ENCODE assay signal across 15 mouse cellular contexts in the genomic region with DNA sequence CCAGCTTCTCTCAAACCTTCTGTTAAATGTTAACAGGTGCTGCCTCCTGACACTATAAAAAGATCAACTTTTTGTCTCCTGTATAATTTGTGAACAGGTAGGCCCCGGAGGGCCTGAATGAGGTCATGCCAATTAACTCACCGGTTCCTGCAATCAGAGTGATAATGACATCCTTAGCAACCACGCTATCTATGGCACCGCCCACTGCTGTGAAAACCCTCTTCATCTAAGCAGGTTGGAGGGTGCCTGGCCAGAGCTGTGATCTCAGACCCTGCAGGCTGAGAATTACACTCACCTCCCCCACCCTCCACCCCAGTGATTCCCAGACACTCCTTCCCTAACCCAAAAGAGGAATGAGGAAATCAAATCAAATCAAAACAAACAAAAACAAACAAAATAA.
DNase-seq lines count a peak whose midpoint lies in the region; ATAC-seq and TF ChIP-seq lines count a peak whose summit lies in the region.
"Had no signal": no experiment of that assay in that cellular context is flagged by ENCODE, and none has a peak within 500 bp of the region (broad histone marks: within the 10 kb centered on the region; RNA-seq: fewer than 3 reads in every experiment).

No protein-coding gene starts in this region.

- peaks cover 13% of the 10 kb centered on the region; the same call in 1 of the 2 replicates for H3K4me1 ChIP-seq in kidney, postnatal 0 days (replicated peaks; ENCODE audit: insufficient read depth, low read length)
- H3K4me1 ChIP-seq in embryonic facial prominence, embryonic 10.5 days: peaks cover 36% of the 10 kb centered on the region
- peaks cover 18% of the 10 kb centered on the region for H3K4me1 ChIP-seq in intestine, embryonic 16.5 days (ENCODE audit: control insufficient read depth, insufficient read depth, low read length)

- no peaks in the 10 kb centered on the region for H3K36me3 ChIP-seq in kidney, postnatal 0 days (ENCODE audit: insufficient read depth, low read length)
- H3K36me3 ChIP-seq in embryonic facial prominence, embryonic 10.5 days (replicated peaks): no peaks in the 10 kb centered on the region
- no peaks in the 10 kb centered on the region for H3K36me3 ChIP-seq in intestine, embryonic 16.5 days (ENCODE audit: control insufficient read depth, insufficient read depth, low read length)
- H3K36me3 ChIP-seq: limb, embryonic 15.5 days; midbrain, embryonic 12.5 days had no signal

- intact Hi-C loops in heart, postnatal 25 days (cut with DNase I): no loop called here

- TF ChIP-seq CTCF in kidney, postnatal 0 days (IDR thresholded peaks at IDR 0.05; ENCODE audit: low read depth): no peak

- ATAC-seq in kidney, postnatal 0 days (replicated peaks; ENCODE audit: low FRiP score, low read depth): no peak
- peak; percentile 90 for ATAC-seq in intestine, embryonic 16.5 days
- ATAC-seq: inflammation-experienced regulatory T-cells, adult 6 months; liver, postnatal 0 days had no signal

- H3K9me3 ChIP-seq in kidney, postnatal 0 days (replicated peaks; ENCODE audit: low read length): no peaks in the 10 kb centered on the region
- no peaks in the 10 kb centered on the region for H3K9me3 ChIP-seq in embryonic facial prominence, embryonic 10.5 days
- no peaks in the 10 kb centered on the region for H3K9me3 ChIP-seq in intestine, embryonic 16.5 days (ENCODE audit: control insufficient read depth, low read length)
- H3K9me3 ChIP-seq: limb, embryonic 15.5 days; midbrain, embryonic 12.5 days had no signal

- no peak overlapping the region for H3K4me3 ChIP-seq in kidney, postnatal 0 days (replicated peaks; ENCODE audit: low read depth, low read length)
- no peak overlapping the region for H3K4me3 ChIP-seq in embryonic facial prominence, embryonic 10.5 days
- no peak overlapping the region for H3K4me3 ChIP-seq in intestine, embryonic 16.5 days (ENCODE audit: low read length)
- H3K4me3 ChIP-seq: erythroblast, embryonic 14.5 days; limb, embryonic 15.5 days; midbrain, embryonic 12.5 days; myocyte had no signal

- no peaks in the 10 kb centered on the region for H3K27me3 ChIP-seq in kidney, postnatal 0 days (ENCODE audit: insufficient read depth, low read length)
- no peaks in the 10 kb centered on the region for H3K27me3 ChIP-seq in embryonic facial prominence, embryonic 10.5 days (replicated peaks; ENCODE audit: low read depth, poor library complexity, severe bottlenecking)
- no peaks in the 10 kb centered on the region for H3K27me3 ChIP-seq in intestine, embryonic 16.5 days (replicated peaks; ENCODE audit: control insufficient read depth, insufficient read depth, low read length)
- H3K27me3 ChIP-seq: limb, embryonic 15.5 days had no signal

- H3K4me2 ChIP-seq in kidney, postnatal 0 days (ENCODE audit: low read length): no peak overlapping the region
- H3K4me2 ChIP-seq in intestine, embryonic 16.5 days (ENCODE audit: low read depth, low read length): no peak overlapping the region
- H3K4me2 ChIP-seq: limb, embryonic 15.5 days; midbrain, embryonic 12.5 days had no signal

- 0 out of 2 replicates have a peak overlapping the region, but pooled peaks have one; percentile 6 for H3K27ac ChIP-seq in kidney, postnatal 0 days
- peak overlapping the region; percentile 35; the same call in 1 of the 2 replicates for H3K27ac ChIP-seq in embryonic facial prominence, embryonic 10.5 days (replicated peaks)
- H3K27ac ChIP-seq in intestine, embryonic 16.5 days (ENCODE audit: low read length): peak overlapping the region; percentile 7; the same call in 1 of the 2 replicates
- H3K27ac ChIP-seq: limb, embryonic 15.5 days; midbrain, embryonic 12.5 days had no signal

- 22% methylated on average over 4 of the region's 4 CpGs for WGBS in kidney, postnatal 0 days
- WGBS in embryonic facial prominence, embryonic 10.5 days: 33% methylated on average over 4 of the region's 4 CpGs
- WGBS in intestine, embryonic 16.5 days: 29% methylated on average over 4 of the region's 4 CpGs

- no peak overlapping the region for H3K9ac ChIP-seq in kidney, postnatal 0 days (ENCODE audit: low read depth, low read length)
- H3K9ac ChIP-seq in intestine, embryonic 16.5 days (ENCODE audit: low read depth, low read length): no peak overlapping the region
- H3K9ac ChIP-seq: limb, embryonic 15.5 days; liver, postnatal 0 days; midbrain, embryonic 12.5 days had no signal

- DNase-seq in heart, adult 11 months: peak; percentile 93
- no peak for DNase-seq in heart, postnatal 25 days (ENCODE audit: low spot score)
- DNase-seq in kidney, postnatal 0 days (ENCODE audit: low spot score): no peak
- DNase-seq in kidney, adult 11 months: no peak
- DNase-seq in embryonic facial prominence, embryonic 10.5 days (ENCODE audit: low spot score): no peak
- DNase-seq in ovary, postnatal 10 days (ENCODE audit: low spot score): no peak
- no peak for DNase-seq in MN1 (ENCODE audit: low spot score)
- DNase-seq: adrenal gland, postnatal 14 days; liver, postnatal 0 days had no signal
